Mouse (Mus musculus): ENCODE data around the gene Lmna.

The Lmna gene

DNA sequence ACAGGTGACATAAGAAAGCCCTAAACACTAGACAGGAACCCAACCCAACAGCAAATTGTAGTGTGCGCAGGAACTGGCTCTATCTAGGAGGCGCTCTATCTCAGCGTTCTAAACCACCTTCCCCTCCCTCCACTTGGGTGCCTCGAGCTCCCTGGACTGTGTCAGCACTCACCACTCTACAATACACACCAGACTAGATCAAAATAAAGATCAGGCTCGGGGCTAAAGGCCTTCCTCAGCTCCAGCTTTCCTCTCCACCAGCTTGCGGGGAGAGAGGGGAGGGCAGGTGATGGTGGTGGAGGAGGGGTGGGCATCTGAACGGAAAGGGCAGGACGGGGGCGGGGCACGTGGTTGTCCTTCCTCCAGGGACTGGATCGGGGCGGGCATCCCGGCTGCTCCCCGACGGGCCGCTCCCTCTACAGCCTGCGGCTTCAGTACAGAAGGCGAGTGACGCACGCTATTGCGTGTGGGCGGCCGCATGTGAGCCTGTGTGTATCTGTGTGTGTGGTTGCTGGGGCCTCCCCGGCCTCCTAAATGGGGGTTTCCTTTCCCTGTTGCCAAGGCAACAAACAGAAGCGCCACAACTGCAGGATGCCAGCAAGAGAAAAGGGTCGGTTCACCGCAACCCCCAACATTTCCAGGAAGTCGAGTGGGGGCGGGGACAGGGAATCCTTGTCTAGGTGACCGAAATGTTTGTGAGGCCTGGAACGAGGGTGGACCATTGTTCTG lies at the start of gene Lmna:
Gene Lmna (minus strand): TSS at position 265 of the 729 bp plus-strand sequence.
- DNase-seq (ENCODE audit: low spot score in 2 of 2): peak; percentile 85 to 88

- DNase-seq (ENCODE audit: low spot score in 2 of 2): no peak
Measured at GRCm38 (mm10) chr3:88556616-88557015, 46.9 kb upstream of the Lmna start.

GRCm38 (mm10) chr3:88555731-88556130 lies 46.0 kb upstream of the Lmna start:
- no peak for DNase-seq (ENCODE audit: low spot score in 2 of 2)

DNA sequence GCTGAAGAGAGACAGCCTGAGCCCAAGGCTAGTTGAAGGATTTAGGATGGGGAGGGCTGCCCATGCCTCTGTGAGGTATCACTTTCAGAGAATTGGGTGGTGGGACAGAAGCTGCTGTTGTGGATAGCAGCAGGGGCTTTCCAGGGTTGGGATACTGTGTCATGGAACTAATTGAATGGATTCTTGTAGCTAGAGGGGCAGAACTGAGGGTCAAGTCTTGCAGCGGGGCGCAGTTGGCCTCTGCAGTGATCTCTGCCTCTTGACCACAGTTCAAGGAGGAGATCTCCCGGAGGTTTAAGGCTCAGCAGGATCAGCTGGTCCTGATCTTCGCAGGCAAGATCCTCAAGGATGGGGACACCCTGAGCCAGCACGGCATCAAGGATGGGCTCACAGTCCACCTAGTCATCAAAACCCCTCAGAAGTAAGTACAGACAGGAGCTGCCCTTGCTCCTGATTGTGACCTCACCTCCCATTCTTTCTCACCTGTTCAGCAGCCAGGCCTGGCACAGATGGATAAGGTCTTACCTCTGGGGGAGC lies 45.4 kb upstream of the Lmna start:
- no peak for DNase-seq (ENCODE audit: low spot score in 2 of 2)

DNA sequence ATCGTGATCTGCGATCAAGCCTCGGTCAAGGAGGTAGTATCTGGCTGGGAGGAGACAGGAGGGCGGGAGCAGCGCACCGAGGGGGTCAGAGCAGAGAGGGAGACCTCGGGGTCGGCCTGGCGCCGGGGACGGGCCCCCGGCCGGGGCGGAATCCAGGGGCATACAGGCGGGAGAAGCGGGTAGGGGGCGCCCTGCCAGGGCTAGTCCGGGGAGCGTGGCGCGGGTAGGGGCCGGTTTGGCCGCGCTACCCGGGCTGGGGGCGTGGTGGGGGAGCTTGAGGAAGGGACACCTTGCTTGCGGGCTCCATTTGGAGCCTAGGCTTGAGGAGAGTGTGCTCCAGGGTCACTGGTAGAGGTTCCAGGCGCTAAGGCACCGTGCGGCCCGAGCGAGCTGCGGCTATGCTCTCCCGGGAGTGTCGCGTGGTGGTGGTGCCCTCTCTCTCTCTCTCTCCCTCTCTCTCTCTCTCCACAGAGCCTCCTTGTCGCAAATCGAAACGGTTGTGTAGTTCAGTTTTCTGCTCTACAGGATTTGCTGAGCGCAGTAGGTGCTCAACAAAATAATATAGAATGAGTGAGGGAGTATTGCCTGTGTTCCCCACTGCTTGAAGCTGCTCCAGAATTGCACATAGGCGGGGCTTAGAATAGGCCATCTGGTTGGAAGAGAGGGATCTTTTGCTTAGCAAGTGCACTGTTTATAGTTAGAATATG lies 44.3 kb upstream of the Lmna start:
- peak; percentile 63 to 70 for DNase-seq (ENCODE audit: low spot score in 2 of 2)

DNA sequence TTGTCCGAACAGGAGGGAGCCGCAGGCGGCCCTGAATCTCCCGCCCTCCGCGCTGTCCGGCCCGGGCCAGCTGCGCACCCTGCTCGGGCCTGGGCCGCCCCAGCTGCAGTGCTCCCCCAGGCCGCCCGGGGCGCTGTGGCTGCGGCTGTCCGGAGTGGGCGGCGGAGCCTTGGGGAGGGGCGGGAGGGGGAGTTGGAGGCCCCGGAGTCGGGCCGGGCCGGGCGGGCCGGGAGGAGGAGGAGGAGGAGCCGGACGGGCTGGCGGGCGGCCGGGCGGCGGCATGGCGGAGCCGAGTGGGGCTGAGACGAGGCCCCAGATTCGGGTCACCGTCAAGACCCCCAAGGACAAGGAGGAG lies 43.7 kb upstream of the Lmna start, which contains the start of gene Ubqln4:
Gene Ubqln4 (plus strand): TSS at position 234 of the 355 bp plus-strand sequence.
- peak; percentile 86 to 96 for DNase-seq (ENCODE audit: low spot score in 2 of 2)

DNA sequence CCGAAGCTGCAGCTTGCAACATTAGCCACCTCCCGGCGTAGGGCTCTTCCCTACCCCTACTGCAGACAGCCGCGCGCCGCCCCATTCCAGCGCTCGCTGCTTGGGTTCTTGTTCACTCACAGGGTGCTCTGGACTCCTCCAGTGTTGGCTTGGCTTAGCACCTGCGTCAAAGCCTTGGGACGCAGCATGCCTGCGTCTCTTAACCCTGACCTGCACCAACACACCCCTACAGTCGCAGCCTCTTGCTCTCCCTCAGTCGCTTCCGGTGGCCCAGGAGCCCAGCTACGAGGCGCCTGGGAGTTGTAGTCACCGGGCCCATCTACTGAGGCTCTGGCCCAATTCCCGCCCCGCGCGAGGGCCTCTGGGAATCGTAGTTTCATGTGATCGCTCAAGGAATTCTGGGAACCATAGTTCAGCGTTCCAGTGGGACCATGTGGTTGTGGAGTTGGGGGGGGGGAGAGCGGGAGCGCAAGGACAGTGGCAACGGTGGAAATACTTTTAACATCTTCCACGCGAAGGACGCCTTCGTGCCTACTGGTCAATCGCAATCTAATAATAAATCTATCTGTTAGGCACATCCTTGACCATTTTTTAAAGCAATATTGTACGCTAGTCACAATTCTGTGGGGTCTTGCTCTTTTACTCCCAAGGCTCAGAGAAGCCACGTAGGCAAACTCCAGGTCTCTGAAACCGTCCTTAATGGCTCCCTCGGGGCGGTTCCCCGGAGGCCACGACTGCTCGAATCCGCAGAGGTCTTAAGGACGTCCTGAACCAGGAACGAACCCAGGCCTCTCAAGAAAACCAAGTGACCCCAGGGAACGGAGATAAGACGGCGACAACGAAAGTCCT lies 43.1 kb upstream of the Lmna start, which contains the start of gene Lamtor2:
Gene Lamtor2 (minus strand): TSS at position 399 of the 849 bp plus-strand sequence.
- DNase-seq (ENCODE audit: low spot score in 2 of 2): peak; percentile 93 to 98

DNA sequence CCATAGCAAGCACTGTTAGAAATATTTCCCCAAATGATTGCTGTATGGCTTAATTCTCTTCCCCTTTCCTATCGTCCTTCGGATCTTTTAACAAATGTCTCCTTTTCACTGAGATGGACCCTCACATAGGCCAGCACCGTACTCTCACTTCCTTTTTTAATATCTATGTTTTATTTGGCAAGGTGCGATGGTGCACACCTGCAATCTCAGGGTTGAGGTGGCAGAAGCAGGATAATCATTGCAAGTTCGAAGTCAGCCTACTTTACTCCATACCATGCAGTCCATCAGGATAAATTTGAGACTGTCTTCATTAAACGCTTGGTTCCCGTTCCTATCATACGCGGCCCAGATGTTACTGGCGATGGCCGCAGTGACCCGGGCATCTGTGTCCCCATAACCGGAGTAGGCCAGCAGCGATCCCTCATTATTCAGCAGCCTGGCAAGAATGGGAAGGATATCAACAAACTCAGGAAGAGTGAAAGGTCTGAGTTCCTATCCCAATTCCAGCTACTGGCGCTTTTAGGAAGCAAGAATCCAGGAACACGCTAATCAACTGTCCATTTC lies 42.4 kb upstream of the Lmna start:
- no peak for DNase-seq (ENCODE audit: low spot score in 2 of 2)

DNA sequence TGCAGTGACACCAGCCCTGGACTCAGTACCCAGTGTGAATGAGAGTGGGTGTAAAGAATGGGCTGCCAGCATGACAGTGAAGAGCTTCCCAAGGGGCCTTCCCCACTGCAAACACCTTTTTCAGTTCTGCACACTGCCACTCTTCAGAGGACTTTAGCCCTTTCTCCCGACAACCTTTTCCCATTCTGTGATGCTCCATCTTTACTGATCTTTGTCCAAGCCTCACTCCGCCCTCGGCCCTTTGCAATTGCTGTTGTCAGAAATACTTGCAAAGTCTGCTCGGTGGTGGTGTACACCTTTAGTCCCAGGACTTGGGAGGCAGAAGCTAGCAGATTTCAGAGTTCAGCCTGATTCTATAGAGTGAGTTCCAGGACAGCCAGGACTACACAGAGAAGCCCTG lies 41.8 kb upstream of the Lmna start:
- no peak for DNase-seq (ENCODE audit: low spot score in 2 of 2)

DNA sequence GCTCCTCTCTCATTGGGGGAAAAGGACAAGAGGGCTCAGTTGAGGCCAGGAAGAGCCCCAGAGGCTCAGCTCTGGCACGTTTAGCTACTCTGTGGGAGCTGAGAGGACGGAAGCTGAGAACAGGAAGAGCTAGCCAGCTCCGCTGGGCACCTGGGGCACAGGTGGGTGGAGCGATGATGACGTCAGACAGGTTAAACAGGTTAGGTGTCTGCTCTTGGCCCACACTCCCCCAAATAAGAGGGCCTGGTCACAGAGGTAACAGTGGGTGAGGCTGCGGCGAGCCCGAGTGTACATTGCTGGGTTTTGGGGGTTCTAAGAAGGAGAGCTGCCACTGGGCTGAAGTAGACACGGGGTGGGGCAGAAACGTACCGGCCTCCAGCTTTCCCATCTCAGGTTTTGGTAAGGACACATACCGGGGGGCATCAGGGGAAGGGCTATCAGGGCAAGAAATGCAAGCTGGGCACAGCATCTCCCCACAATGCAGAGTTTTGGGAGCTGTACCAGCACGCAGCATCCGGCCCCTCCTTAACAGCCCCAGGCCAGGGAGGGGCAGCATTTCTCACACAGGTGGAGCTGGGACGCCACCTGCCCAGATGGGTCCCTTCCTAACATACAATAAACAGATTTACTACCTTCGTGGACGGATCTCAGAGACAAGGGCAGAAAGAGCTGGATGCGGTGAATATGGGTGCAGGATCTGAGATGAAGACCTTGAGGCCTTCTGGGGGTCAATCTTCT lies 38.6 kb upstream of the Lmna start, which contains the start of gene Rab25:
Gene Rab25 (minus strand): TSS at position 121 of the 738 bp plus-strand sequence.
- no peak for DNase-seq (ENCODE audit: low spot score in 2 of 2)

GRCm38 (mm10) chr3:88546674-88547418 lies 37.1 kb upstream of the Lmna start:
- no peak for DNase-seq (ENCODE audit: low spot score in 2 of 2)

DNA sequence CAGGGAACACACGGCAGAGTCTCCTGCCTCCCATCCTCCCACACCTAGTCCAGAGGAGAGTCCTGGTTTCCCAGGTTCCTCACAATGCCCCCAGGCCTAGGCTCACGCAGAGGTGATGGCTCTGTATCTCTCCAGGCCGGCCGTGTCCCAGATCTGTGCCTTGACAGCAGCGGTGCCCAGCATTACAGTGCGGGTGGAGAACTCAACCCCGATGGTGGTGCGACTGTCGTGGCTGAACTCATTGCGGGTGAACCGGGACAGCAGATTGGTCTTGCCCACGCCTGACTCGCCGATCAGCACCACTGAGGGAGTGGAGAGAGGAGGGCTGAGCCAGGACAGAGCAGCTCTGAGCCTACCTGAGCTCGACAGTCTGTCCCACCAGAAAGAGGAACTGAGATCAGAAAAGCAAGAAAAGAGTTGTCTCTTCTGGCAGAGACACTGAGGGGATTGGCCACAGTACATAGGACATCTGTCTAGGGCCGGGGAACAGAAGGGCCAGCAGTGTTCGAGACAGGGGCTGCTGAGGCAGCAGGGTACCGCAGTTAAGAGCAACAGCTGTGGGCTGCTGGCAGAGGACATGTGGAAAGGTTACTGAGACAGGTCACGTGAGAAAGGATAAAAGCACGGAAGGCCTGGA lies 35.3 kb upstream of the Lmna start:
- no peak for DNase-seq (ENCODE audit: low spot score in 2 of 2)

DNA sequence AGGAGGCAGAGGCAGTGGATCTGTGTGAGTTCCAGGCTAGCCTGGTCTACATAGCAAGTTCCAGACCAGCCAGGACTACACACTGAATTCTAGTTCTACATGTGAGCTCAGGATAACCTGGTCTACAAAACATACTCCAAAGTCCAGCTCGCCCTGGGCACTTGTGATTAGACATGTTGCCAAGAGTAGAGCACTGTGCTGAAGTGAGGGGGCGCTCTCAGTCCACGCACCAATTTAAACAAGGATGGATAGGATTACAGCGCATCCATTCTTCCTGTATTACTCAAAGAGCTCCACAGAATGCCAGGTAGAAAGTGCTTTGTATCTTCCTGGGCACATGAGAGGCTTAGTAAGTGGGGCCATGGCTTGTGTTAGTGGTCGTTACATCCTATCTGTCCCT lies 34.8 kb upstream of the Lmna start:
- no peak for DNase-seq (ENCODE audit: low spot score in 2 of 2)

DNA sequence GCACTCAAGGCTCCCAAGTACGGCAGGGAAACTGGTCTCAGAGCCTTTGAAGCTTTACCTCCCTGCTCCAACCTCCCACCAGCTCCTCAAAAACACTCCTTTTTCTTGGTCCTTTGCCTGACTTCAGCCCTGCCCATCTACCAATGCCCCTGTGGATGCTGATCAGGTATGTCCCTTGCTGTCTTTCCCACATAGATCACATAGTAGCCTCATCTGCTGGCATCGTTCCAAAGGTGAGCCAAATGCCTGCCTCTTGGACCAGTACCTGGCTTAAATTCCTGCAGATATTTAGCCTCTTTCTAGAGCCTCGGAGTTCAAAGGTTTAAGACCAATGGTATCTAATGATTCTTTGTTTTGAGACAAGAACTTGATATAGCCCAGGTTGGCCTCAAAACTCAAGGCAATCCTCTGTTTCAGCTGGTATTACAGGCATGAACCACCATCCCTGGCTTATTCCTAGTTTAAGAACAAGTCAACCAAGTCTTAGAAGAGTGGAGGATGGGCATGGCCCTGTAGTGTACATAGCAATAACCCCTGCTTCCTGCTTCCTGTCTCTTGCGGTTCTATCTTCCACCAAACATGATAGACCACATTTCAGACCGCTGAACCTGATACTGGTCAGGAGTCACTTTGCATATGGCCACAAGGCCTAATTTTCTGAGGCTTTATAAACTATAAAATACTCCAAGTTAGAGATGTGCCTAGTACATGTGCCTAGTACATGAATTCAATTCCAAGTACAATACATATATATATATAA lies 34.1 kb upstream of the Lmna start:
- no peak for DNase-seq (ENCODE audit: low spot score in 2 of 2)

- DNase-seq (ENCODE audit: low spot score in 2 of 2): no peak
Measured at GRCm38 (mm10) chr3:88543174-88543573, 33.4 kb upstream of the Lmna start.

DNA sequence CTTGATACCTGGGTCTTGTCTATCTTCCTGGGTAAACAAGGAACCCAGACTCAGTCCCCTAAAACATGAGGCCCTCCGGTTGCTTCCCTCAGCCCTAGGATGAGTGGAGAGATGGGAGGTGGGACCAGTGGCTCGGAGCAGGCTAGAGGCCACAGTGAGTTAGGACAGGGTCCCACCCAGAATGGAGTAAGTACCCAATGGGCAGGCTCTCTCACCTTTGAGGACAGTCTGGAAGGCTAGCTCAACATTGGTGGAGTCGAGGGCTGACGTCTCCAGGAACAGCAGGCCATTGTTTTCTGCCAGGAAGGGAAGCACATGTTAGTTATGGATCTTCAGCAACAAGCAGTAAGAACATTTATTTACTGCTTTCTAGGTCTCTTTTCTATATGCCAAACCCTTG lies 32.7 kb upstream of the Lmna start:
- DNase-seq (ENCODE audit: low spot score in 2 of 2): no peak

- DNase-seq (ENCODE audit: low spot score in 2 of 2): peak; percentile 48 to 84
Measured at GRCm38 (mm10) chr3:88541622-88542401, 32.1 kb upstream of the Lmna start.

- DNase-seq (ENCODE audit: low spot score in 2 of 2): no peak
Measured at GRCm38 (mm10) chr3:88540085-88540484, 30.3 kb upstream of the Lmna start.
